Mouse (Mus musculus) WW6 (cell line): ENCODE measurements around the gene Fgf22.

Experiments
- DNase-seq: peaks from one replicate; pipeline ENCODE4 v3.0.0-alpha.2; 2013; ENCODE audit warnings: low read depth, low spot score

The Fgf22 gene

DNA sequence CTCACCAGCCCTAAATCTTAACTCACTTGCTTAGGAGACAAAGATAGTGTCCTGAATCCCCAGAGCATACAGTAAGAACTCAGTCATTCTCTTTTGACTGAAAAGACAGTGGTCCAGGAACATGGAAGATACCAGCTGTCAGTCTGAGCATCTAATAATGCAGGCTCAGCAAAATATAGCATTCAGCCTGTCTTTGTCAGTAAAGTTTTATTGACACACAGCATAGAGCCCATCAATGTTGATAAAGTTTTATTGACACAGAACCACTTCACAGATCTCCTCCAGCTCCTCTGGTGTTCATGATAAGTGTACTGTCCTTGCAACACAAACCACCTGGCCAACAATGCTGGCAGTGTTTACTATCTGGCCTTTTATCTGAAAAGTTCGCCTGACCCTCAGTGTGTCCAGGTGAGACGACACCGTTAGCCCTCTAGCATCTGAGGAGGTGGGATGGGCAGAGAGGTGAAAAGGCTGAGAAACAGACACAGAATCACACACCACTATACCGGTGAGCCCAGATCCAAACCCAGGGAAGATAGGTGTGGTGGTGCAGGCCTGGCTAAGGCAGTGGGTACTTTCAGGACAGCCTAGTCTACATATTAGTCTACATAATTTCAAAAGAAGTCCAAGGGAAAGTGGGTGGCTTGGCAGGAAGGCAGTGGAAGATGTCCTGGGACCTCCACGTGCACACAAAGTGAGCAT, 37.6 kb downstream of the Fgf22 start:
- no peak for DNase-seq

DNA sequence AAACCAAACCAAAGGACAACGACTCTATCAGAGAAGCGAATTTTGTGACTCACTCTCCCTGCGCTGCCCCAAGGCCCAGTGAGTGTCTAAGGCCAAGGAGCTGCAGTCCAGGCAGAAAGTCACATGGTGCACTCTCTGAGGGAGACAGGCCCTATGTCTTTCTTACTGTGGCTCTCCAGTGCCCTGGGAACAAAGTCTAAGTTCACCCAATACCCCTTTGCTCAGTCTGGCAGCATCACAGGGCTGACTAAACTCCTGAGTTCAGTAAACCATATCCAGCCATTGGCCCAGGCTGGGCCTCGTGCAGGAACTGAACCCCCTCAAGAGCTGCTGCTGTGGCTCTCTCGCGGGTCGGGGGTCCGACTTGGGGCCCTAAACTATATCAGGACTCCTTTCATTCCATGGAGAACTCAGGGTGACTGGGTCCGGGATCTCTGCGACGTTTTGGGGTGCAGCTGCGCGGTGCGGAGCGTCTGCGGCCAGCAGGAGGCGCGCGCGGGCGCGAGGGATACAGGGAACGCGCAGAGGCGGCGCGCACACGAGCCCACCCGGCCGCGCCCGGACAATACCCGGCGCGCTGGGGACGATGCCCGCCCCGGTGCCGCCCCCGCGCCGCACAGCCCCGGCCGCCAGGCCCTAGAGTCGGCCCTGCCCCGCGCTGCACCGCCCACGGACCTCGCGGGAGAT, 38.3 kb downstream of the Fgf22 start, which contains the start of gene Palm:
Gene Palm, plus strand, starts transcription at position 522 of the 687 bp plus-strand sequence.
- DNase-seq, result no peak

DNA sequence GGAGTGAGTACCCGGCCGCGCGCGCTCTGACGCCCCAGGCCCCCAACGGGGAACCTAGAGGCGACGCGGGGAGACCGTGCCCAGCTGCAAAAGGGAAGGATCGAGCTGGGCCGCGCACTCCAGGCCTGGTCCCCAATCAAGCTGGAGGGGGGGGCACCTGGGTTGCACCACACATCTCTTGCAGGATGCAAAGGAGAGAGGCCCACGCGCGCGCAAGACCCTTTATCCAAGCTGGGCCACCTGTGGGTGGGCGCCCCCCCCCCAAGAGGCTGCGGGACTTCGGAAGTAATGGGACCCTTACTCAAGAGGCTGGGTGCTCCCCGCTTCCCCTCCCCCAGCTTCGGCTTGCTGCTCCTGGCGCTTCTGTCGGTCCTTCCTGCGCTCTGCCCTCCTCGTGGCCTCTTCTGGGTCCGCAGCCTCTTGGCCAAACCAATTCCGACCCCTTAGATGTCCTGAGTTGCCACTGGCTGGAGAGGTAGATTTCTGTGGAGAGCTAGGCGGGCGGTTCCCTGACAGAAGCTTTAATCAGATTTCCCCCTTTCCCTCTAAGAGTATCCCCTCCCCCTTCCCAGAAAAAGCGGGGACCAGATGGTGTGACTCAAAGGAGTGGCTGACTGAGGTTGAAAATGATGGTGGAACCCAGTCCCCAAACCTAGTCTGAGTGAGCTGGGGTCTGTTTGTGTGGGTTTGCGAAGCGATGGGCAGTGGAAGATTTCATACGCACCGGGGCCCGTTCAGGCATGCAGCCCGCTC, 39.0 kb downstream of the Fgf22 start:
- DNase-seq, result no peak

DNA sequence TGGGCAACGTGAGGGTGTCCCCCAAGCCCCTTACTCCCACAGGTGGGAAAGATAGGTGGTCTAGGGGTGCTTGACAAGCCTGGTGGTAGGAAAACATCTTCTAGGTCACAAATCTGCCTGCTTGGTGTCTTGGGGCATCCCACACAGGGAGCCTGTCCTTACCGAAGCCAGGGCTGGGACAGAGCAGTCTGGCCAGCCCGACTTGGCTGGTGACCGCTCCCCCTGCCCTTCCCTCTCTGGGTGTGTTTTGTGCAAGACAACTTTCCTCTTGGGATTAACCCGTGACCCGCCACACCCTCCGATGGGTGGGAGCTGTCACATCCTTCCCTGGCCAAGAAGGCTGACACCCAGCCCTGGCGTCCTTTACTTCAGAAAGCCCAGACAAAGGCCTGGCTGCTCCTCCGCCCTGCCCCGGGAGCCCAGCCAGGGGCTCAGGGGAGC, 39.6 kb downstream of the Fgf22 start:
- DNase-seq, result no peak

DNA sequence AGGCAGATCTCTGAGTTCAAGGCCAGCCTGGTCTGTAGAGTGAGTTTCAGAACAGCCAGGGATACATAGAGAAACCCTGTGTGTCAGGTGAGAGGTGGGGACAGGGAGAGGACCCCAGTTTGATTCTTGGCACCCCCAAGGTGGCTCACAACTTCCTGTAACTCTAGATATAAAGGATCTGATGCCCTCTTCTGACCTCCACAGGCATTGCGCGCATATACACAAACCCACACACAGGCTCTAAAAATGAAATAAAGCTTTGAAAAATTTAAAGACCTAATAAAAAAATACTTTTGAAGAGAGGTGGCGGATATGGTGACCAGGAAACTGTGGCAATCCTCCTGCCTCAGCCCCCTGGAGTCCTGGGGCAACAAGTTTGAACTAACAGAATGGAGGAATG, 41.0 kb downstream of the Fgf22 start:
- DNase-seq, result no peak

DNA sequence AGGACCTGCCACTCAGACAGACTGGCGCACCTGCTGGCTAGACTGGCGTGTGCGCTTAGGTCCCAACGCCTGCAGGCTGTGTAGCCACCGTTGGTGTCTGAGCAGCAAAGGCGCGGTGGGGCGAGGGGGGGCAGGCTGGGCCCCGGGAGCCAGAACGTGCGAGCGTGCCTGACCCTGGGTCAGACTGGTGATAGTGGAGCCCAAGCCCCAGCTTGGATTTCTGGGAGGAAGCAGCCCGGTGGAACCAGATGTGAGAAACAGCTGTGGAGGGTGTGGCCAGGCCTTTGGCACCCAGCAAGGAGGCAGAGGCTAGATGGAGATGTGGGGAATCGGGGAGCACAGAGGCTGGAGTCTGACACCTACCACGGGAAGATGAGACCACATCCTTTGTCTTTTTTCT, 42.5 kb downstream of the Fgf22 start:
- no peak for DNase-seq

DNA sequence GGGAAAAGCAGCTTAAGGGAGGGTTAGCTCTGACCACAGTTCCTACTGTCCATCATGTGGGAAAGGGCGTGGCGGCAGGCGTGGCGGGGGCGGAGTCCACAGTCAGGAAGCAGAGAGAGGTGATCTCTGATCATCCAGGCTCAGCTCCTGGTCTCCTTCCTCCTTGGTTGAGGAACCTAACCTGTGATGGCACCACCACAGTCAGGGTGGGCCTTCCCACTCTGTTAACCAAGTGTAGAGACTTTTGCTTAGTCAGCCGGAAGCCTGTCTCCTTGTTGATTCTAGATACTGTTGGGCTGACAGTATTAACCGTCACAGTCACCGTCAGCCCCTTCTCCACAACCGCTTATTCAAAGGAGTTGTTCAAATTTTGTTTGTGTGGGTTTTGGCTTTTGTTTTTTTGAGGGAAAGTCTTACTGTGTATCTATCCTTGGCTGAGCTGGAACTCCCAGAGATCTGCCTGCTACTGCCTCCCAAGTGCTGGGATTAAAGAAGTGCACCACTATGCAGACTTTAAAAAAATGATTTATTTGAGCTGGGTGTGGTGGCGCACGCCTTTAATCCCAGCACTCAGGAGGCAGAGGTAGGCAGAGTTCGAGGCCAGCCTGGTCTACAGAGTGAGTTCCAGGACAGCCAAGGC, 43.5 kb downstream of the Fgf22 start:
- DNase-seq, result no peak

DNA sequence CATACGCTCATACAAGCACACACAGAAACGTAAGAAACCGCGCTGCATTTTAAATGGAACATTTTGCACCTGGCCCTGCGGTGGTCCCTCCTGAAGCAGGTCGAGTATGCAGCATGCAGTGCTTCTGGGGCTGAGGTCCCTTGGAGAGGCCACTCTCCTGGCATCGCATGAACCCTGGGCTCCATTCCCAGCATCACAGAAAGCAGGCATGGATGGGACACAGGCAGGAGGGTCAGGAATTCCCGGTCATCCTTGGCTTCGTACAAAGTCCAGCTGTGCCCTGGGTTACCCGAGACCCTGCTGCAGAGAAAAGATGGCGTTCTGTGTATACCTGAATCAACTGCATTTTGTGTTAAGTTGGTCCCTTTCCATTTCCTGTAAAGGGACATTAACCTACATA, 45.6 kb downstream of the Fgf22 start:
- DNase-seq, result no peak

DNA sequence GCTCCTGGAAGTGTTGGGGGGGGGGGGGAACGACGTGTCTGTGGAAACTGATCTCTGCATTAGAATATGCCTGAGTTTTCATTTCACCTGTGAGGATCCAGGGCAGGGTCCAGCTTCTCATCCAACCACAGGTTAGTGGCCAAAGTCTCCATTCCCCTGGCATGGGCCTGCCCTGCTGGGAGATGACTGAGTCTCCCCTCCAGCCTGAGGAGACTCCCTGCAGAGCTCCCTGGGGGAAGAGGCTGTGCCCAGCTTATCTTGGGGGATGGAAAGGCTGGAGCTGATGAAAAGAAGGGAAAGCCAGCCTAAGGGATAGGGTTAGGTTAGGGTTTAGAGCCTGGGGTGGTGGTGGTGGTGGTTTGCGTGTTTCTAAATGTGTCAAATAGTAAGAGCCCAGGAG, 47.0 kb downstream of the Fgf22 start:
- no peak for DNase-seq

DNA sequence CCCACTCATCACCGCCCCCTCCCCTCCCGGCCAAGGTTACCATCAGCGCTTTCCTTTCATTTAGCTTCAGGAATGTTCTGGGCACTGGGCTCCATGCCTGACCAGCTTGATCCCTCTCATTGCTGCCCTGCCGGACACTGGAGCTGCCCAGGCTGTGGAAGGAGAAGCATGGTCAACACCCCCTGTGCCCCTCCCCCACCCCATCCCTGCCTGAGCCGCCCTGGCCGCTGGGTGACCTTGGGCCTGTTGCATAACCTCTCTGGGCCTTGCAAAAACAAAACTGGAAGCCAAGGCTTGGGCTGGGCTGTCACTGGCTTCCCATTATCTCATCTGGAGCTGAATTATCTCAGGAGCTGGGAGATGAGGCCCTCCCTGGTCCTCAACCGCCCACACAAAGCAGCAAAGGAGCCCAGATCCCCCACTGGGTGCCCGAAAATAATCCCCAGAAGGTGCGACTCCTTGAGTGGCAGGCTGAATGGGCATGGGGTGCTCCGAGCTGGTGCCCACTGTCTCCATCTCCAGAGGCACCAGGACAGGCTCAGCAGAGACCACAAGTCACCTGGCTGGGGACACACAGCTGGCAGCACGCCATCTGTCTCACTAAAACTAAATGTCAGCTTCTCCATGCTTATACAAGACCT, 47.6 kb downstream of the Fgf22 start:
- no peak for DNase-seq

DNA sequence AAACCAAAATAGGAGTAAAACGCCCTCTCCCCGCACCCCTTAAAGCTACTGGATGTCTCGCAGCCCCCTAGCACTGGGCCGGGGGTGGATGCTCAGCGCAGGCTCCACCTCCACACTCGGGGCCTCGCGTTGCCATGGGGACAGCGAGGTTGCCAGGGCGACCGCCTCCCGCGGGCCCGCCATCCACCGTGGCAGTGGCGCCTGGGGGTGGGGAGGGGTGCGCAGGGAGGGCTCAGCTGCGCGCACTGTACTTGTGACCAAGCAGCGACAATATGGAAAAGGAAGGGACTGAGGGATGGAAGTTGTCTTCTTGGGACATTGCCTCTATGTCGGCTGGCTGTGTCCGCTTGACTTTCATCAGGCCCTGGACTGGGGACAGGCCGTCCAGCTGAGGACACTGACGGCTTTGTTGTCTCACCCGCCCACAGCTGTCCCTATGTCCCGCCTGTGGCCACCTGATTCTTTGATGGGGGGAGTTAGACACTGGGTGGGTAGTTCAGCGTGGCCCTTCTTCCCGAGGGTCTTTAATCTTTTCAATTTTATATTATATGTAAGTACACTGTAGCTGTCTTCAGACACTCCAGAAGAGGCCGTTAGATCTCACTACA, 48.9 kb downstream of the Fgf22 start:
- no peak for DNase-seq

DNA sequence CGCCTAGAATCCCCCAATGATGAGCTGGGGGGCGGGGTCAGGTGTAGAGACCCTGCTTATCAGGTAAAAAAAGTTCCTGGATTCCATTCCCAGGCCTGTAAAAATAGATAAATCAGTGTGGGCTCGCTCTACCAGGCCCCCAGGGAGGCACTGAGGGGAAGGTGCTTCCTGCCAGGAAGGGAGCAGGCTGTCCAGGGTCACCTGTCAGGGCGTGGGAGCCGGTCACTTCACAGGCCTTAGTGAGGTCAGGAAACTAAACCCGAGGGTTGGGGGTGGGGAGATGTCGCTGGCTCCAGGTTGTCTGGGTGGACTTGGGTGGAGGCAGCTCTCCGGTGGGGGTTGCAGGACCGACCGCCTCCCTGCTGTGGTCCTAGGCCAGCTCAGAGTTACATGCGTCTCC, 50.8 kb downstream of the Fgf22 start:
- no peak for DNase-seq

DNA sequence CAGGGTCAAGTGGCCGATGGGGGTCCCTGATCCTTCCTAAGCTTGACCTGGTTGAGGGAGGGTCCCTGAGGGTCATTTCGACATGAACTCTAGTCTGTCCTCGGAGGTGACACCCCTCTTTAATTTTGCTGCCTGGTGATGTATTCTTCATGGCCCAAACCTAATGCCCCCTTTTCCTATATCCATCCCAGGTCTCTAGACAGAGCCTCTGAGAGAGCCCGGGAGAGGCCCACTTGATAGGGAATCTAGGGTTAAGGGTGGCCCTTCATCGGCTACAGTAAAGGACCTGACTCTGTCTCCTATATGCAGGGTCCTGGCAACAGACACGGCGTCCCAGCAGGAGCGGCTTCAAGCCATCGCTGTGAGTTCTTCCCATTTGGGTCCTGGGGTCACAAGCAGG, 51.5 kb downstream of the Fgf22 start:
- DNase-seq, result no peak

DNA sequence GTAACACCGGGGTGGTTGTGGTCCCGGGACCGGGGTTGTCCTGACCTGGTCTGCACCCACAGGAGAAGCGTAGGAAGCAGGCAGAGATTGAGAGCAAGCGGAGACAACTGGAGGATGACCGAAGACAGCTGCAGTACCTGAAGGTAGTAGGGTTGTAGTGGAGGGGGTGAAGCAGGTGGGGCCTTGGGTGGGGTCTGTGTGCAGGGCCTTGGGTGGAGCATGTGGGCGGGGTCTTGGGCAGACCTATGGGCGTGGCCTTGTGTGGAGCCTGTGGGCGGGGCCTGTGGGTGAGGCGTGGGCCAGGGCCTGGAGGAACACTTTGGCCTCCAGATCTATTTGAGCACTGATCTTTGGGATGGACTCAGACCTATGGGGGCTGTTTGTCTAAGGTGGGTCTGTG, 52.1 kb downstream of the Fgf22 start:
- no peak for DNase-seq

DNA sequence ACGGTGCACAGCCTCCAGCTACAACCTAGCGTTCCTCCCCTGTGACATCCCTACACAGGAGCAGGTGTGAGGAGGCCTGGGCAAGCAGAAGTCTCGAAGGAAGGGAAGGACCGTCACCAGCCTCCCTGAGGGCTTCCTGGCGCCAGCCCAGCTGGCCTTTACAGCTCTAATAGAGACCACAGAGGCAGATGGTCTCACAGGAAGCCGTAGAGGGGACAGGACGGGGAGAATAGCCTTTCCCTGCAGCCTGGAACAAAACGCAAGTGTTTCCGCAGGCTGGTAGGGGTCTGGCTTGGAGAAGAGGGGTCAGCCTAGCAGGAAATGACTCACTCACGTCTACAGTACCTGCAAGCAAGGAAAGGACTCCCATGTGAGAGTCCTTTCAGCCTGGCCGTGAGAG, 53.0 kb downstream of the Fgf22 start:
- DNase-seq, result no peak
